Mouse (Mus musculus) E14TG2a.4 (cell line): ENCODE results near the gene Slc26a3.

Source experiments
- H3K27me3 ChIP-seq: 2 replicates; pipeline ENCODE4 v1.6.1; 2014; ENCODE audit warnings: low read length, control low read depth; ENCODE audit not compliant: insufficient read depth
- H3K36me3 ChIP-seq: 2 replicates; pipeline ENCODE4 v1.6.1; 2014; ENCODE audit warnings: low read length, control low read depth; ENCODE audit not compliant: insufficient read depth
- H3K4me1 ChIP-seq: replicated peaks from 2 replicates; pipeline ENCODE4 v1.6.1; 2014; ENCODE audit warnings: low read depth, low read length, control low read depth
- H3K4me3 ChIP-seq: replicated peaks from 2 replicates; pipeline ENCODE4 v1.5.1; 2014; ENCODE audit warnings: mild to moderate bottlenecking, low read length
- H3K9me3 ChIP-seq: 2 replicates; pipeline ENCODE4 v1.6.1; 2014; ENCODE audit warnings: low read length, control low read depth
- CTCF ChIP-seq: conservative IDR thresholded peaks from 2 replicates; pipeline ENCODE4 v1.5.1; 2014; ENCODE audit warnings: low read length
- NANOG ChIP-seq: IDR thresholded peaks from 2 replicates; pipeline ENCODE4 v1.6.1; 2014; ENCODE audit warnings: borderline replicate concordance, low read length, mixed read lengths
- POU5F1 ChIP-seq: IDR thresholded peaks from 2 replicates; pipeline ENCODE4 v1.6.1; 2014; ENCODE audit warnings: low read length, borderline replicate concordance

Slc26a3 gene

DNA sequence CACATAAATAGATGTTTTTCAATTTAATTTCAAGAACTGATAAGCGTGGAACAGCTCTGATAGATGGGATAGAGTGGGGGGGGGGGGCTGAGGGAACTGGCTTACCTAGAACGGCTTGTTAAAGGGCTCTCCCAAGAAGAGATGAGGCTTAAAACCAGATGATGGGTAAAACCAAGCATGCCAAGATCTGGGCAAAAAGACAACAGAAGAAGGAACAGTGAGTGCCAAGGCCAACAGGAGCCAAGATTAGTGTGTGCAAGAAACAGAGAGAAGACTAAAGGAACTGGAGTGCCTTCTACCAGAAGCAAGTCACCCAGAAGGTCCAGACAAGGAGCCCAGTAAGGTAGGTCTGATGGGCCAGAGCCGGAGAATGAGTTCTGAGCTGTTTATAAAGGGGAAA, at the start of gene Slc26a3:
Slc26a3 (plus strand) TSS at position 301 of the 400 bp plus-strand sequence.
- Histone ChIP-seq H3K27me3 (no peaks in the 10 kb centered on the region), H3K9me3 (no peaks in the 10 kb centered on the region), H3K4me3 (no peak within 1 kb of the TSS), H3K4me1 (no peaks in the 10 kb centered on the region), H3K36me3 (no peaks in the 10 kb centered on the region)
- TF ChIP-seq CTCF (no peak), NANOG (no peak), POU5F1 (no peak)

DNA sequence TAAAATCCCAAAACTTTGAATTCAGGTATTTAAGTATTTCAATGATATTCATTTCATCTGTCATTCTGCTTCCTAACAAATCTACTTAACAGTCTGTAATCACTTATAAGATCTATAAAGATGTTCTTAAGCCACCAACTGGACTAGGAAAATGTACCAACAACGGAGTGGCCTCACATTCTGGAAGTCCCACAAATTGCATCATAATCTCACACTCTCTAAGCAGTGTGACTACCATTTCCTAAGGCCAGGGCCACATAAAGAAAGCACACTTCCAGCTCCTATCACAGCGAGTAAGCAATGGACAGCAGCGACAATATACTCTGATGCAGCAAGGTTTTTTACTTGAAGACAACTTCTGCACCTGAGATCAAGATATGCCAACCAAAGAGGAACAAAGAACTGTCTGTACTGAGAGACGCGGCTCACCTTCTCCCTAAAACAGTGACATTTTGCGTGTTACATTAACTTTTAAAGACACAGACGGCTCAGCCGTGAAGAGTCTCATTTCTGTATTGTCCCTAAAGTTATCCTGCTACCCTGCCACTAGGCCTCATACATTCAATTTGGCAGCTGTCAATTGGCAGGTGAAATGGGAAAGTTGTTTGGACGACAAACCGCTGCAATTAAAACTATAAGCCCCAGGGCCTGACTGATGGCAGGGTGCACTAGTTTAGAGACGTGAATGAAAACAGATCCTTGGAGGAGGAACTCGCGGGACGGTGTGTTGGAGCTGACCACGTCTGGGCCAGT, 40.3 kb upstream of the Slc26a3 start:
- Histone ChIP-seq H3K9me3 (peaks cover 39% of the 10 kb centered on the region), H3K4me1 (peaks cover 7% of the 10 kb centered on the region), H3K27me3 (no peaks in the 10 kb centered on the region), H3K4me3 (peak overlapping the region; percentile 92), H3K36me3 (peaks cover 17% of the 10 kb centered on the region)
- TF ChIP-seq POU5F1 (no peak), NANOG (no peak), CTCF (no peak)

DNA sequence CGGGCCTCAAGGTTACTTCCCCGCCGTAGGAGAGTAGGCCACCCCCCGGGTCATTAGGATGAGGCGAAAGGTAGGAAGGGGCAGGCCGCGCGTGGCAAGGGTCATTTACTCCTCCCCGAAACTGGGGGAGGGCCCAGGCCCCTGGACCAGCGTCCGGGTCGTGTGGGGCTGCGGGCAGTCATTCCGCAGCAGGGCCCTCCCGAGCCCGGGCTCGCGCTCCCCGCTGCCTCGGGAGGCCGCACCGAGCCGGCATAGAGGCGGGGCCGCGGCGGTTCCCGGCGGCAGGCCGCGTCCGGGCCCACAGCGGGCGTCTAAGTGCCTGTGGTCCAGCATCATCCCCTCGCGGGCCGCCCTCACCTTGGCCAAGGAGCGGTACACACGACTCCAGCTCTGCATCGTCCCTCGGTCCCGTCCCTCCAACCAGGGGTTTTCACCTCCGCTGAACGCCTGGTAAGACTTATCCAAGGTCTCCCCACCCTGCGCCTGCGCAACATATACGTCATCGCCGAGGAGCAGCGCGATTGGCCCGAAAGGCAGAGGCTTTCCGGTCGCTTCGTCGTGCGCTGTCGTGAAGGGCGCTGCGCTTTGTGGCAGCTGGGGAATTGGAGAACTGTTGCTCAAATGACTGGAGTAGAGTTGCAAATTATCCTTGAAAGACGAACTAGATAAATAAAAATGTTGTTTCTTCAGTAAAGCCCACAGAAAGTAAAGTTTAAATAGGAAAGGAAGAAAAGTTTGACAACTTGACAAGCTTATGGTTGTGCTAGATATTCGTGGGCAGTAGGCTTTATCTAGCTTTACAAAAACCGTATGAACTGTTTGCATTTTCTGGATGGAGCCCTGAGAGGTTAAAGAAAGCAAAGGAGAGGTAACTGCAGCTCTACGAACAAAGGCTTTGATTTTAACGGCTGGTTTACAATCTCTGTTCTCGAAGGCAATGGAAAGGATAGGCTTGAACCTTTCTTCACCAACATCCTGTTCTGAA, 39.4 kb upstream of the Slc26a3 start, which contains the start of gene Dld:
Dld (minus strand) TSS at position 510 of the 985 bp plus-strand sequence.
- peaks cover 17% of the 10 kb centered on the region for H3K36me3 ChIP-seq
- no peak for TF ChIP-seq CTCF
- no peak for TF ChIP-seq POU5F1
- TF ChIP-seq NANOG: no peak
- H3K9me3 ChIP-seq: peaks cover 47% of the 10 kb centered on the region
- H3K4me1 ChIP-seq: peaks cover 7% of the 10 kb centered on the region
- peak within 1 kb of the TSS; percentile 92 for H3K4me3 ChIP-seq
- no peaks in the 10 kb centered on the region for H3K27me3 ChIP-seq

DNA sequence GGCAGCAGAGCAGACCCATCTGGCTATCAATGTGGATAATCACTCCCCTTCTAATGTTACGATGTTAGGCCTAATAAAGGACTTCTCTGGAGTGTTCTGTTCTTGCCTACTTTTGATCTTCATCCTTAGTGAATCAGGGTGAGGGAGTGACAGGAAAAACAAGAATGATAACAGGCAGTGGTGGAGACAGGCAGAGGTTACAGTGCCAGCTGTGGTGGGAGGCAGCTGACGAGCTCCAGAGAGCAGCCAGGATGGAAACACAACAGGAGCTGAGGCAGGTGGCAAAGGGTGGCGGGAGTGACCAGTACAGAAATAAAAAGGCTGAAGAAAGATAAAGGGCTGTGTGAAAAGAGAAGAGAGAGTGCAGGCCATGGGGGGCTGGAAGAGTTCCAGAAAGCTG, 24.2 kb upstream of the Slc26a3 start:
- Histone ChIP-seq H3K4me3 (no peak overlapping the region), H3K36me3 (no peaks in the 10 kb centered on the region), H3K27me3 (no peaks in the 10 kb centered on the region), H3K4me1 (no peaks in the 10 kb centered on the region), H3K9me3 (peaks cover 54% of the 10 kb centered on the region)
- no peak for TF ChIP-seq POU5F1
- TF ChIP-seq CTCF: no peak
- no peak for TF ChIP-seq NANOG

DNA sequence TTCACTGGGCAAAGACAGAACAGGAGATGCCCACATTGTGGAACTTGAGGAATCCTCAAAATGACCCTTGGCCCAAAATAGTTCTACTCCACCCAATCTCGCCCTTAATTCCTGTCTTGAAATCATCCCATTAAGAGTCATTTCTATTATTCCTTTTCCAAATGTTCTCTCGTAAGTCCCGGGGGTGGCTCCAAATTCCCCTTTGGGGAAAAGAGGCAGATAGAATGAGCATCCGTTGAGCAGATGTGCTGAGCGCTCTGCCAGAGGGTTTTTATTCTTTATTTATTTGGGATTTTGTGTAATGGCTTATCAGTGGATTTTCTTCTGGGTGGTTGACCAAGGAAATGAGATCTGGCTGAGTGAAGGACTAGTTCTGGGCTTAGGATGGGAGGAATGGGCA, 22.9 kb upstream of the Slc26a3 start:
- H3K9me3 ChIP-seq: peaks cover 55% of the 10 kb centered on the region
- H3K4me3 ChIP-seq: no peak overlapping the region
- no peaks in the 10 kb centered on the region for H3K4me1 ChIP-seq
- H3K27me3 ChIP-seq: no peaks in the 10 kb centered on the region
- H3K36me3 ChIP-seq: no peaks in the 10 kb centered on the region
- no peak for TF ChIP-seq NANOG
- TF ChIP-seq POU5F1: no peak
- TF ChIP-seq CTCF: no peak

DNA sequence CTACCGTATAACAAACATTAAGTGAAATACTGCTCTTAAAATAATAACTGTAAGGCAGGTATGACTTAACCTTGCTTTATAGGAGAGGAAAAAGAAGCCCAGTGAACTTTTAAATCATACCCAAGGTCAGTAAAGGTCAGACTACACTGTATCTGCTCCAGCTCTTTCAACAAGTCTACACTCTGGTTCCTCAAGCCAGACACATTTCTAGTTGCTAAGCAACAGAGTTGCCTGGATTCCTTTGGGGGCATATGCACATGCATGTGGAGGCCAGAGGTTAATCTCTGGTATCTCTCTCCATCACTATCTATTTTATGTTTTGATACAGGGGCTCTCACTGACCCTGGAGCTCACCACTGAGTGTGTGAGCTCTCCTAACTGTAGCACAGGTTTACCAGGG, 21.6 kb upstream of the Slc26a3 start:
- no peak for TF ChIP-seq NANOG
- TF ChIP-seq CTCF: no peak
- no peak for TF ChIP-seq POU5F1
- H3K4me1 ChIP-seq: no peaks in the 10 kb centered on the region
- H3K36me3 ChIP-seq: no peaks in the 10 kb centered on the region
- peaks cover 58% of the 10 kb centered on the region for H3K9me3 ChIP-seq
- H3K27me3 ChIP-seq: no peaks in the 10 kb centered on the region
- H3K4me3 ChIP-seq: no peak overlapping the region

DNA sequence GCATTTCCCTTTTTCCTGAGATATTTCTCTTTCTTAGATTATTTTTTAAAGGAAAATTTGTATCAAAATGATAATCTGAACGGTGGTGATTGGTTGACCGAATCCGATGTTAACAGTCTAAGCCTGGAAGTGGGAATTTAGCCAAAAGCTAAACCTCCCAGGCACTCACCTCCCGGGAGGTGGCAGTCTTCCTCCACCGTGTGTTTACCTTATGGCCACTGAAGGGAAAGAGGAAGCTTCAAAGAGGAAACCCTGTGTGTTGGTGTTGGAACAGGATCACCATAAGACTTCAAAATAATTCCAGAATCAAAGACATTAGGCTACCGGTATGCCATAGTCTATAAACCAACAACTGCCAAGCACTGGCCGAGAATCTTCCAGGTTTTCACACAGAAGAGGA, 21.0 kb upstream of the Slc26a3 start:
- Histone ChIP-seq H3K4me3 (no peak overlapping the region), H3K36me3 (no peaks in the 10 kb centered on the region), H3K9me3 (peaks cover 62% of the 10 kb centered on the region), H3K27me3 (no peaks in the 10 kb centered on the region), H3K4me1 (no peaks in the 10 kb centered on the region)
- no peak for TF ChIP-seq NANOG
- no peak for TF ChIP-seq CTCF
- TF ChIP-seq POU5F1: no peak

DNA sequence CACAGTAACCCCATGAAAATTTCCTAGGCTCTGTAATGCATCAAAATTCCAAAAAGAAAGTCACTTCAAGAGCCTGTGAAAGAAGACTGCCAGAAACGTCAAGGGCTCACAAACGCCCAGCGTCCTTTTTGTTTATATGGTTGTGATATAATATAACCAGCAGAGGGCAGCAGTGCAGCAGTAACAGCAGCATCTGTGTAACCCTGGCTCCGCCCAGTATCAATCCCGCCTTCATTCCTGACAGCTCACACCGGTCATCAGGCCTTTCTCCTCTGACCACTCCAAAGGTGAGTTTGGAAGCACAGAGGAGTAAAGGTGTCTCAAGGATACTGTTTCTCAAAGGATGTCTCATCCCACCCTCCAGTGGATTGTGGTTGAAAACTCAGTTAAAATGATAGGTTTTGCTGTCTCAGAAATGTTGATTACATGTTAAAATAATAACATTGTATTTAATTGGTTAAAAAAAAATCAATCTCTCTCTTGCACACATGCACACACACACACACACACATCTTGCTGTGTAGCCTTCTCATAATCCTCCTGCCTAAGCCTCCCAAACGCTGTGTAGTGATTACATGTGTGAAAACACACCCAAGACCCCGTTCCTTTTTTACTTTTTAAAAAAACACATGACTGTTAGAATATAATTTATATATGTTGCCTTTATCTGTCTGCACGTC, 15.9 kb upstream of the Slc26a3 start:
- no peaks in the 10 kb centered on the region for H3K27me3 ChIP-seq
- peaks cover 31% of the 10 kb centered on the region for H3K9me3 ChIP-seq
- TF ChIP-seq NANOG (no peak), POU5F1 (no peak), CTCF (no peak; the same call in 1 of the 2 replicates)
- no peak overlapping the region for H3K4me3 ChIP-seq
- no peaks in the 10 kb centered on the region for H3K36me3 ChIP-seq
- no peaks in the 10 kb centered on the region for H3K4me1 ChIP-seq
